Mouse (Mus musculus): ENCODE results near the gene Csf1.

Csf1 gene

GRCm38 (mm10) chr3:107781304-107781703 lies 21.0 kb upstream of the Csf1 start:
- no peak for DNase-seq (ENCODE audit: extremely low spot score)

GRCm38 (mm10) chr3:107778016-107778415 lies 17.7 kb upstream of the Csf1 start:
- DNase-seq (ENCODE audit: extremely low spot score): no peak

- no peak for DNase-seq (ENCODE audit: extremely low spot score)
These were observed 16.0 kb upstream of the Csf1 start for GRCm38 (mm10) chr3:107776295-107776694.

- no peak for DNase-seq (ENCODE audit: extremely low spot score)
These were observed 15.5 kb upstream of the Csf1 start for GRCm38 (mm10) chr3:107775736-107776135.

- DNase-seq (ENCODE audit: extremely low spot score): no peak
These were observed 14.8 kb upstream of the Csf1 start for GRCm38 (mm10) chr3:107775056-107775455.

GRCm38 (mm10) chr3:107772860-107773259 lies 12.6 kb upstream of the Csf1 start:
- no peak for DNase-seq (ENCODE audit: extremely low spot score)

- no peak for DNase-seq (ENCODE audit: extremely low spot score)
These were observed 9.4 kb upstream of the Csf1 start for GRCm38 (mm10) chr3:107769692-107770091.

GRCm38 (mm10) chr3:107768104-107768989 lies 8.1 kb upstream of the Csf1 start:
- DNase-seq (ENCODE audit: extremely low spot score): no peak

- DNase-seq (ENCODE audit: extremely low spot score): no peak
These were observed 6.5 kb upstream of the Csf1 start for GRCm38 (mm10) chr3:107766804-107767203.

- no peak for DNase-seq (ENCODE audit: extremely low spot score)
These were observed 5.7 kb upstream of the Csf1 start for GRCm38 (mm10) chr3:107765979-107766378.

- DNase-seq (ENCODE audit: extremely low spot score): no peak
These were observed 3.3 kb upstream of the Csf1 start for GRCm38 (mm10) chr3:107763552-107763951.

GRCm38 (mm10) chr3:107761446-107761845 lies 1.2 kb upstream of the Csf1 start:
- no peak for DNase-seq (ENCODE audit: extremely low spot score)

- DNase-seq (ENCODE audit: extremely low spot score): no peak
These were observed 502 bp upstream of the Csf1 start for GRCm38 (mm10) chr3:107760771-107761170.

GRCm38 (mm10) chr3:107758638-107759037 lies 1.6 kb downstream of the Csf1 start:
- DNase-seq (ENCODE audit: extremely low spot score): no peak

GRCm38 (mm10) chr3:107758176-107758575 lies 2.1 kb downstream of the Csf1 start:
- DNase-seq (ENCODE audit: extremely low spot score): no peak

- no peak for DNase-seq (ENCODE audit: extremely low spot score)
These were observed 2.7 kb downstream of the Csf1 start for GRCm38 (mm10) chr3:107757365-107758129.

- DNase-seq (ENCODE audit: extremely low spot score): no peak
These were observed 3.8 kb downstream of the Csf1 start for GRCm38 (mm10) chr3:107756481-107756866.

- no peak for DNase-seq (ENCODE audit: extremely low spot score)
These were observed 4.4 kb downstream of the Csf1 start for GRCm38 (mm10) chr3:107755702-107756480.

GRCm38 (mm10) chr3:107754632-107755031 lies 5.6 kb downstream of the Csf1 start:
- peak; percentile 62 for DNase-seq (ENCODE audit: extremely low spot score)

GRCm38 (mm10) chr3:107751607-107752006 lies 8.7 kb downstream of the Csf1 start:
- no peak for DNase-seq (ENCODE audit: extremely low spot score)

GRCm38 (mm10) chr3:107750775-107751540 lies 9.3 kb downstream of the Csf1 start:
- DNase-seq (ENCODE audit: extremely low spot score): no peak
